Mouse (Mus musculus) thymus, adult 18-20 months (tissue): ENCODE measurements around the gene Nat9.

Source experiments
- DNase-seq, 2 experiments: peaks; one replicate each; pipeline ENCODE4 v3.0.0; 2022; ENCODE audit warnings: mixed read lengths in 2 of 2

Gene Nat9

DNA sequence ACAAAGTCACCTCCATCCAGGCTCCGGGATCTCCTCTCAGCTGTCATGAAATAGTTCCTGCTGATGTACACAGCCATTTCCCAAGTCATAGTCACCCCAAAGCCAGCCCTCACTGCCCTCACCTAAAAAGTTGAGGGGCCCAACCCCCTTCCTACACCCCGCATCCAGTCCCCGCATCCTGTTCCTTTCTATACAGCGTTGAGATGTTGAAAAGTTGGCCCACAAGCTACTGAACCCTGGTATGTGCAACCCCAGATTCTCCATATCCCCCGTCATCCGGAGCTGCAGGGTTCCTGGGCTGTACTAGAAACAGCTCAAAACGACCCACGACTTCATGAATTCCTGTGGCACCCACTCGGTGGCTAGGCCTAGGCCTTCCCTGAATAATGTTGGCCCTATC, 34.6 kb downstream of the Nat9 start:
- DNase-seq = no peak

DNA sequence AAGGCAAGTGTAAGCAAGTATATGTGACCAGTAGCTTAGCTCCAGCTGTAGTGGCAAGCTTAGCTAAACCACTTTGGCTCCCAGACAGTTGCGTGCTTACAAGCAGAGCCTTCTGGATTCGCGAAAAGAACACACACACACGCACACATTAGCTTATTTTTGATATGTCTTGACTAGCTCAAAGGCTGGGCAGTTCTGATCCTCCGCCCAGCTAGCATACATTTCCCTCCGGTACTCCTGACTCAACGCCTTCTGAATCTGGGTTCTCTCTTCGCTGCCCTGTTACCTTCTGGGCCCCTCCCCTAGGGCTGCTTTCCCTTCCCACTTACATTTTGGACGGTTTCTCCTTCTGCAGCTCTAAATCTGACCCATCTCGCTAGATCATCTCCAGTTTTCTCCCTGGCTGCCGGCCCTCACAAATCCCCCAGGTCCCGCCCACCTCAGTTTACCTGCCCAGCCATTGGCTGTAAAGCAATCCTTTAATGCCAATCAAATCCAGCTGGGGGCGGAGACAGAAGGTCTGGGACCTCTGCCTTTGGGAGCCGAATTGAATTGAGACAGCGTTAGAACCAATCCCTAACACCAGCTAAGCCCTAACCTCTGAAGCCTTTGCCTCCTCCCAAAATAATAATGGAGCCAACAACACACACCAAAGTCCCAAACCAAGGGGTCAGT, 35.8 kb downstream of the Nat9 start:
- no peak for DNase-seq

DNA sequence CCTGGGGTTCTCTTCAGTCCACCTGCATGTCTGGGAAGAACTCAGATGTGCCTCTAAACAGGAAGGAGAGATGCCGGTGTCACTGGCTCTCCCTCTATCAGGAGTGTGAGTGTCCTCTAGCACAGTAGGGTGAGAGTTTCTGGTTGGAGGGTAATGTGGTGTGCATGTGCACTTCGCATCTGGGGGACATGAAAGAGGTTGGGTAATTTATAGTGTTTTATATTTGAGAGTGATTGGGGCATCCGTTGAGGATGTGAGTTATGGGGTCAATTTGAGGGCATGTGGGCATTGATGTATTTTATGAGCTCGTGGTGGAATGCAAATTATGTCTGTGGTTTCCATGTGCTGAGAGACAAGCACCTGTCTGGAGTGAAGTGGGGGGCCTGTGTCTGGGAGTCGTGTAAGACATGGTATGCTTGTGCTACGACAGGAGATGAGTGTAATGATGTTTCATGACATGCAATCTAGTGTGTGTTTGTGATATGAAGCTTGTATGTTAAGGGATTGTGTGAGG, 36.9 kb downstream of the Nat9 start:
- no peak for DNase-seq

DNA sequence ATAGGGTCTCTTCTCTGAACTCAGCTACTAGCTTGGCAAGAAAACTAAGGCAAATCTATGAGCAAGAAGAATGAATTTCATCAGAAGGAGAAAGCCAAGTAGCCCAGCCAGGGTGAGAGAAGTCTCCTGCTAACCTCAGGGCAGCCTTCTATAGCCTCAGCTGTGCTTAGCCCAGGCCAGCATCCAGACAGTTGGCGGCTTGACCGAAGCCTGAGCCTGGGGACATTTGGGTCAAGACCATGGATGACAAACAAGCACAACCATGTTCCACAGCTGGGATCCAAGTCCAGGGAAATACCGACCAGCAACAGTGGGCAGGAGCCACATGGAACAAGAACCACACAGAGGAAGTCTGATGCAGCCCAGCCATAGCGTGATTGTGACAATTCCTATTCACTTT, 39.8 kb downstream of the Nat9 start:
- no peak for DNase-seq

DNA sequence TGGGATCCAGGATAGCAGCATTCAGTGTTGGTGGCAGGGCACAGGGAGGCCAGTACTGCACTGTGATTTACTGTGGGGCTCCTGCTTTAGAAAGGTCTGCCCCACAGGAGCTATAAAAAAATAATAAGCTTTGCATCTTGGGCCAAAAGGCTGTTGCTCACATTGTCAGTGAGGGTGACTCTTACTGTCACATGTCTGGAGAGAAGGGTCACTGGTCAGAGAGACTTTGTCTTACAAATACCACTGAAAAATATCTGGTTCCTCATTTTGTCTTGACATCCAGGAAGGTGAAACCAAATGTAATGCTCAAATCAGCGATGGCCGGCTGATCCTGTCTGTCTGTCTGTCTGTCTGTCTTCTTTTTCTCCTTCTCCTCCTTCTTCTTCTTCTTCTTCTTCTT, 45.7 kb downstream of the Nat9 start:
- no peak for DNase-seq

DNA sequence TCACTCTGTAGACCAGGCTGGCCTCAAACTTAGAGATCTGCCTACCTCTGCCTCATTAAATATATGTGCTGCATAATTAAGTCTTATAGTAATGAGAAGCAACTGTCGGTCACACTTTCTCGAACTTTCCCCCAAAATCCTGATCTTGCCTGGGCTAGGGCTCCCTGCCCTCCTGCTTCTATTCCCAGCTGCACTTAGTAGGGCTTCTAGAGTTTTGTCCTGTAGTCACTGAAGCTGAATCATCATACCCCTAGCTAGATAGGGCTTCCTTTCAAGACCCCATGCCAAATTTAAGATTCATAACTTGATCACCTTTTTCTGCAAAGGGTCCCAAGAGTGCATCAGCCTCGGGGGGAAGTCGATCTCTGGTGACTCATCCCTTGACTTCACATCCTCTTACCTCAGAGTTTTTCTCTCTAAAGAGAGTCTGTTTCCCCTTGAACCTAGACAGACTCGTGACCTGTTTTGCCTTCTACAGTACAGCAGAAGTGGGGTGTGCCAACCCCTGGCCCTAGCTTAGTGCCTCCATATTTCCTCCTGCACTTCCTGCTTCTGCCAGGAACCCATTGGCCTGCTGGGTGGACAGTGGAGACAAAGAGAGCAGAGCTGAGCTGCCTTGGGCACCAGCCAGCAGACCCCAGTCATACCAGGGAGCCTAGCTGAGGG, 48.9 kb downstream of the Nat9 start:
- no peak for DNase-seq

DNA sequence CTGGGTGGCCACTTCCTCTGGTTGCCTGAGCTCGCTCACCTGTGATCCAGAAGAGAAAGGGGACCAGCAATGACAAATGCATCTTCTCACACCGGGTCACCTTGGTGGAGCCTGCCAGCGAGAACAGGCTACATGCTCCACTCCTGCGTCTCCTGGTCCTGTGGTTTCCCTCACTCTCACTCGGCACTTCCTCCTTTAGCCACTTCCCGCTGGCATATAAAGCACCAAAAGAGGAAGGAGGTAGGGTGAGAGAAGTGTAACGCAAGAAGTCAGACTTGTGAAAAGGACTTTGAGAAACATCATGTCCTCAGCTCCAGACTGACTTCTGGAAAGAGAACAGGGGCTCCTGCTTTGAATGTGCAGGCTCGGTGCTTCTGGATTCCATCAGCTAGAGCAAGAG, 53.9 kb downstream of the Nat9 start, which contains the start of gene Cd300lf:
Gene Cd300lf (minus strand): TSS at position 193 of the 400 bp plus-strand sequence.
- peak in 1 of 2 experiments; percentile 6 for DNase-seq
